Mouse (Mus musculus) liver, embryonic 13.5 days (tissue): Measurements from ENCODE around the gene Cadm4. TPM values are rescaled to one million over a fixed set of nuclear protein-coding genes. Genes with fewer than 3 reads are reported as not detected.

Experiments used
- ATAC-seq: fragments of 200-750 bp; cut with Nextera tagmentation; 2 replicates; pipeline ENCODE4 v1.8.0; 2017; ENCODE audit warnings: low read depth, mild to moderate bottlenecking, moderate number of reproducible peaks, moderate library complexity
- DNase-seq: peaks from one replicate; pipeline ENCODE4 v3.0.0; 2022
- H3K27ac ChIP-seq: fragments of 300-500 bp; sonication (generic); 2 replicates; pipeline ENCODE4 v1.5.1; 2015; ENCODE audit warnings: moderate library complexity, mild to moderate bottlenecking, inconsistent platforms
- H3K27me3 ChIP-seq: fragments of 300-500 bp; sonication (generic); 2 replicates; pipeline ENCODE4 v1.6.1; 2015; ENCODE audit warnings: mild to moderate bottlenecking, inconsistent platforms
- H3K36me3 ChIP-seq: fragments of 300-500 bp; sonication (generic); 2 replicates; pipeline ENCODE4 v1.6.1; 2015; ENCODE audit warnings: mild to moderate bottlenecking, inconsistent platforms
- H3K4me1 ChIP-seq: fragments of 300-500 bp; sonication (generic); replicated peaks from 2 replicates; pipeline ENCODE4 v1.6.1; 2015; ENCODE audit warnings: inconsistent platforms
- H3K4me2 ChIP-seq: fragments of 300-500 bp; sonication (generic); 2 replicates; pipeline ENCODE4 v1.6.1; 2015; ENCODE audit warnings: inconsistent platforms, mild to moderate bottlenecking, moderate library complexity
- H3K4me3 ChIP-seq: fragments of 300-500 bp; sonication (generic); replicated peaks from 2 replicates; pipeline ENCODE4 v1.5.1; 2015; ENCODE audit warnings: mild to moderate bottlenecking, inconsistent platforms
- H3K9ac ChIP-seq: fragments of 300-500 bp; sonication (generic); 2 replicates; pipeline ENCODE4 v1.6.1; 2015; ENCODE audit warnings: mild to moderate bottlenecking, inconsistent platforms
- H3K9me3 ChIP-seq: fragments of 300-500 bp; sonication (generic); replicated peaks from 2 replicates; pipeline ENCODE4 v1.6.1; 2016; ENCODE audit warnings: inconsistent platforms
- WGBS: fragments of 180-500 bp; shearing (Covaris S2); methylation state at CpG from one replicate; pipeline ENCODE4 v1.1.7; 2015; ENCODE audit not compliant: insufficient replicate concordance; 5-methylcytosine and 5-hydroxymethylcytosine counted together
- polyA plus RNA-seq: library from polyadenylated mRNA; unstranded; fragments of >200 nt; fragmentation: Nextera tagmentation; extraction: Ambion mirVana; gene quantifications from 2 replicates; pipeline ENCODE4 v1.2.1, GENCODE M21; 2015

The Cadm4 gene
- polyA plus RNA-seq, 1 experiment from 2014 or later: 0.20 TPM

- no peaks in the 10 kb centered on the region for H3K36me3 ChIP-seq
- no peak overlapping the region for H3K4me3 ChIP-seq
- DNase-seq: no peak
- ATAC-seq: no peak
- H3K27ac ChIP-seq: no peak overlapping the region
- H3K27me3 ChIP-seq: no peaks in the 10 kb centered on the region
- no peak overlapping the region for H3K9ac ChIP-seq
- H3K9me3 ChIP-seq: no peaks in the 10 kb centered on the region
- WGBS: 78% methylated on average over 7 of the region's 7 CpGs
- no peaks in the 10 kb centered on the region for H3K4me1 ChIP-seq
- H3K4me2 ChIP-seq: no peak overlapping the region
These were observed 11.5 kb upstream of the Cadm4 start for GRCm38 (mm10) chr7:24470356-24470755.

- Histone ChIP-seq H3K4me2 (no peak overlapping the region), H3K27me3 (no peaks in the 10 kb centered on the region), H3K4me1 (no peaks in the 10 kb centered on the region), H3K4me3 (no peak overlapping the region), H3K9ac (no peak overlapping the region), H3K36me3 (no peaks in the 10 kb centered on the region), H3K27ac (no peak overlapping the region), H3K9me3 (no peaks in the 10 kb centered on the region)
- 75% methylated on average over 6 of the region's 6 CpGs for WGBS
- DNase-seq: no peak
- no peak for ATAC-seq
These were observed 9.4 kb upstream of the Cadm4 start for GRCm38 (mm10) chr7:24472442-24472841.

- H3K27ac ChIP-seq: no peak overlapping the region
- no peak overlapping the region for H3K9ac ChIP-seq
- no peak overlapping the region for H3K4me3 ChIP-seq
- no peak overlapping the region for H3K4me2 ChIP-seq
- ATAC-seq (no peak), DNase-seq (no peak)
- no peaks in the 10 kb centered on the region for H3K4me1 ChIP-seq
- H3K36me3 ChIP-seq: no peaks in the 10 kb centered on the region
- no peaks in the 10 kb centered on the region for H3K27me3 ChIP-seq
- 67% methylated on average over 7 of the region's 7 CpGs for WGBS
- 0 out of 2 replicates have a peak, but pooled peaks cover 3% of the 10 kb centered on the region for H3K9me3 ChIP-seq
These were observed 8.9 kb upstream of the Cadm4 start for GRCm38 (mm10) chr7:24472937-24473336.

- DNase-seq (peak; percentile 39), ATAC-seq (peak; percentile 54; the same call in 1 of the 2 replicates)
These were observed 7.8 kb upstream of the Cadm4 start for GRCm38 (mm10) chr7:24473913-24474529.

DNA sequence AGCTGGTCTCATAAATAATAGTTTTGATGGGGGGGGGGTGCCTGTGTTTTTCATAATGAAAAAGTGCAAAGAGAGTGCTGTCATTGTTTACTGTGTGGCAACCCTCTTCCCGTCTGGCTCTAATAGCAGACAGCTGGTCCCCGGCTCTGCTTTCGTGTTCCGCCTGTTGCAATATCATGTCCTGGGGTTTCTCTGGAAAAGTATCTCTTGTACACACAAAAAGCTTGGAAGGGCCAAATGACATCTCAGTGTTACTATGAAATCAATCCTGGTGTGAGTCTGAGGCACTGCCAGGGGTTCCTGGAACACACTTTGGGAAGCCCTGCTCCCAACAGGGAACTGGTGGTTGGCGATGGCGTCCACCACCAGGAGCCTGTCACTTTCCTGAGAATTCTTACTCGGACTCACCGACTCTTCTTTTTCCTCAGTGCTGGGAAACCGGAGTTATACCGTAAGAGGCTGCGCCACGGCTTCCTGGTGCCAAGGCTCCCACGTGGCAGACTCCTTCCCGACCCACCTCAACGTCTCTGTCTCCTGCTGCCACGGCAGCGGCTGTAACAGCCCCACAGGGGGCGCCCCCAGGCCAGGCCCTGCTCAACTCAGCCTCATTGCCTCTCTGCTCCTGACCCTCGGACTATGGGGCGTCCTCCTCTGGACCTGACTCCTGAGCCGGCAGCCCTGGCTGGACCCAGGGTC, 6.9 kb upstream of the Cadm4 start:
- ATAC-seq: no peak

More at GRCm38 (mm10) chr7:24473913-24474529, 7.8 kb upstream of the Cadm4 start:
- Histone ChIP-seq H3K36me3 (no peaks in the 10 kb centered on the region), H3K9me3 (0 out of 2 replicates have a peak, but pooled peaks cover 3% of the 10 kb centered on the region), H3K4me2 (no peak overlapping the region), H3K27ac (no peak overlapping the region), H3K9ac (no peak overlapping the region), H3K4me1 (no peaks in the 10 kb centered on the region), H3K4me3 (no peak overlapping the region), H3K27me3 (peaks cover 3% of the 10 kb centered on the region)
- 58% methylated on average over 10 of the region's 10 CpGs for WGBS

DNA sequence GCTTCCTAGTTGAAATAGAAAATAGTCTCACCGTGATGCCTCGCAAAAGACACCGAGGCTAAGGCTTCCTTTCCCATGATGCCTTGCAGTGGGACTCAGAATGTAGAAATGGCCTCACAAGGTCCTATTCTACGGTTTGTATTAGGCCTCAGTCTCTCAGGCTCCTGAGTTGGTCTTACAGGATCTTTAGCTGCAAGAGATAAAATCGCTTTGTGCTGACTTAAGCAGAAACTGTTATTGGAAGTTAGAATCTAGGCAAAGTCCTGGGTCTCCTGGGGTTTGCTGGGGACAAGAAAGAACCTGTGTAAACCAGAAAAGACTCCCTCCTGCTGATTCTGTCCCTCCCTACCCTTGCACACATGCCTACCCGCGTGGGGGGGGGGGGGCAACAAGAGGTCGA, 5.5 kb upstream of the Cadm4 start:
- 65% methylated on average over 8 of the region's 8 CpGs for WGBS
- Histone ChIP-seq H3K27ac (no peak overlapping the region), H3K4me3 (no peak overlapping the region), H3K9me3 (0 out of 2 replicates have a peak, but pooled peaks cover 3% of the 10 kb centered on the region), H3K9ac (no peak overlapping the region), H3K4me2 (no peak overlapping the region), H3K4me1 (peaks cover 7% of the 10 kb centered on the region), H3K36me3 (no peaks in the 10 kb centered on the region), H3K27me3 (peaks cover 27% of the 10 kb centered on the region)
- DNase-seq (no peak), ATAC-seq (no peak)

More for the DNA sequence above, 6.9 kb upstream of the Cadm4 start:
- no peaks in the 10 kb centered on the region for H3K4me1 ChIP-seq
- no peak overlapping the region for H3K4me2 ChIP-seq
- H3K36me3 ChIP-seq: no peaks in the 10 kb centered on the region
- H3K9ac ChIP-seq: no peak overlapping the region
- WGBS: 70% methylated on average over 21 of the region's 21 CpGs
- H3K27me3 ChIP-seq: peaks cover 13% of the 10 kb centered on the region
- no peak for DNase-seq
- no peak overlapping the region for H3K27ac ChIP-seq
- H3K4me3 ChIP-seq: no peak overlapping the region
- H3K9me3 ChIP-seq: 0 out of 2 replicates have a peak, but pooled peaks cover 3% of the 10 kb centered on the region

DNA sequence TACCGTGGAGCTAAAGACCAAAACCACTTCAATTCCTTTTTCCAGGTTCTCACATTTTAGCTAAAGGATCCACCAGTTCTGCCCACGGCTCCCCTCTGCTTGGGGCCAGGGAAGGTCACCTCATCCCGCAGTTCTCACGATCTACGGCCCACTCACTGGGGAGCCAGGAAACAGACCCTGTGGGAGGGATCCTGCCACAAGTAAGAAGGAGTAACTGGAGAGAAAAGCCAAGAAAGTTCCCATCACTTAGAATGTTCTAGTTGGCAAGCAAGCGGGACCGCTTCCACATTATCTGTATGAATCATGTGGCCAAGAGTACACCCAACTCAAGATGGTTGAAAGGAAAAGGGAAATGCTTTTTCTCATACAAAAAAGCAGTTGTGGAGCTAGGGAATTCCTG, 5.0 kb upstream of the Cadm4 start:
- Histone ChIP-seq H3K27me3 (peaks cover 32% of the 10 kb centered on the region), H3K4me3 (no peak overlapping the region), H3K9ac (no peak overlapping the region), H3K4me2 (no peak overlapping the region), H3K4me1 (peaks cover 12% of the 10 kb centered on the region), H3K9me3 (0 out of 2 replicates have a peak, but pooled peaks cover 3% of the 10 kb centered on the region), H3K36me3 (no peaks in the 10 kb centered on the region), H3K27ac (no peak overlapping the region)
- 77% methylated on average over 7 of the region's 7 CpGs for WGBS
- ATAC-seq (no peak), DNase-seq (no peak)

- 64% methylated on average over 5 of the region's 5 CpGs for WGBS
- H3K36me3 ChIP-seq: no peaks in the 10 kb centered on the region
- peaks cover 52% of the 10 kb centered on the region for H3K27me3 ChIP-seq
- 0 out of 2 replicates have a peak, but pooled peaks cover 3% of the 10 kb centered on the region for H3K9me3 ChIP-seq
- H3K27ac ChIP-seq: no peak overlapping the region
- ATAC-seq: no peak
- no peak overlapping the region for H3K9ac ChIP-seq
- no peak overlapping the region for H3K4me3 ChIP-seq
- no peak for DNase-seq
- H3K4me1 ChIP-seq: peaks cover 17% of the 10 kb centered on the region
- no peak overlapping the region for H3K4me2 ChIP-seq
These were observed 2.9 kb upstream of the Cadm4 start for GRCm38 (mm10) chr7:24478911-24479310.

- Histone ChIP-seq H3K27ac (no peak overlapping the region), H3K4me2 (no peak overlapping the region), H3K27me3 (peaks cover 60% of the 10 kb centered on the region), H3K9me3 (0 out of 2 replicates have a peak, but pooled peaks cover 3% of the 10 kb centered on the region), H3K4me1 (peaks cover 17% of the 10 kb centered on the region), H3K9ac (no peak overlapping the region), H3K4me3 (no peak overlapping the region), H3K36me3 (no peaks in the 10 kb centered on the region)
- ATAC-seq (no peak), DNase-seq (no peak)
- WGBS: 67% methylated on average over 2 of the region's 2 CpGs
These were observed 2.1 kb upstream of the Cadm4 start for GRCm38 (mm10) chr7:24479685-24480084.

DNA sequence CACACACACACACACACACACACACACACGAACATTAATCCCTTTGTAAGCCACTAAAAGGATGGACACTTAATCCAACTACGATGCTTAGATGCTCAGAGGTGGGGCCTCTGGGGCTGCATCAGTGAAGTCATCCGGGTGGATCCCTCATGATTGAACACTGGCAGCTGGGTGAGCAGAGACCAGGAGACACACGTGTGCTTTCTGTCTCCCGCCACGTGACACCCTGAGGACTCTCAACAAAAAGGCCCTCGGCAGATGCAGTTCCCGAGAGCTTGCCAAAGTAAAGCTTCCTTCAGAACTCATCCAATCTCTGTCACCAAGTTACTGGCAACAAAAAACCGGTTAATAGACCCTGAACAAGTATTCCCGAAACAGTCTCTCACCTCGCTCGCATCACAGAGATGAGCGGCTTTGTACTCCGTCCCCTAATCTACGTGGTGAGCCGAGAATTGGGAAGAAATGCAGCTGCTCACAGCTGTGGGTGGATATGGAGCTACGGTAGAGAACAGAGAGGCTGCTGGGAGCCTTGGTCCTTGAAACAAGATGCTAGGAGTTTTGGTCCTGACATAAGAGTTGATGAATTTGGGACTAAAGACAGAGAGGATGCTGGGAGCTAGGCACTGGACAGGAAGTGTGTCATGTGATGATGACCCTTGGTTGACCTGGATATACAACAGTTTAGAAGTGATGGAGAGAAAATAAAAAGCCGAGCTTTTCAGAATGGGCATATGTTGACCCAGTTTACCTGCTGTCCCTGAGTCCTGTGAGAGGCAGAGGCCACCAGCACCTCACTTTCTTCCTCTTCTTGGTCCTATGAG, 1.5 kb upstream of the Cadm4 start:
- Histone ChIP-seq H3K4me2 (no peak overlapping the region), H3K4me1 (peaks cover 17% of the 10 kb centered on the region), H3K9ac (no peak overlapping the region), H3K27ac (no peak overlapping the region), H3K27me3 (peaks cover 67% of the 10 kb centered on the region), H3K36me3 (no peaks in the 10 kb centered on the region), H3K4me3 (no peak overlapping the region), H3K9me3 (0 out of 2 replicates have a peak, but pooled peaks cover 3% of the 10 kb centered on the region)
- no peak for DNase-seq
- no peak for ATAC-seq
- 58% methylated on average over 18 of the region's 18 CpGs for WGBS

DNA sequence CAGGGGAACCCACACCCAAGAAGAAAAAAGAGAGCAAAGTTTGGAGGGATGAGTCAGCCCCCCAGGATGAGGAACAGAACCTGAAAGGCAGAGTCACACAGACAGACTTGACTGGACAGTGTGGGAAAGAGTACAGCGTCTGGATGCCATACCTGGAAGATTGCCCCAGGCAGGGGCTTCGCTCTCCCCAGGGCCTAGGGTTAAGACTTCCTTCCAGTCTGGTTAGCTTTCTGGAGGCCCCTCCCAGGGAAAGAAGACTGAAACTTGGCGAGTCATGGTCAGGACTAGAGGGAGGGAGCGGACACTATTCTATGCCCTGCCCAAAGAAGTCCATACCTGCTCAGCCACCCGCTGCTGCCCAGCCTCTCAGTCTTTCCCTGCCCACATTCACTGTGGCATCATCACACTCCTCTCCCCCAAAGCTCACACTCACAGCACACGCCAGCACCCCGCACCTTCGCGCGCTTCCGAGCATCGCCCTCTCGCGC, 793 bp upstream of the Cadm4 start:
- ATAC-seq (0 out of 2 replicates have a peak, but pooled peaks have one; percentile 5), DNase-seq (no peak)
- no peak overlapping the region for H3K27ac ChIP-seq
- 10% methylated on average over 14 of the region's 14 CpGs for WGBS
- H3K9me3 ChIP-seq: 0 out of 2 replicates have a peak, but pooled peaks cover 3% of the 10 kb centered on the region
- no peaks in the 10 kb centered on the region for H3K36me3 ChIP-seq
- peaks cover 72% of the 10 kb centered on the region for H3K27me3 ChIP-seq
- peak overlapping the region; percentile 75 for H3K4me2 ChIP-seq
- H3K4me3 ChIP-seq: peak overlapping the region; percentile 59
- H3K4me1 ChIP-seq: peaks cover 17% of the 10 kb centered on the region
- no peak overlapping the region for H3K9ac ChIP-seq
